9 mouse cellular contexts compared by ENCODE assay signal in genomic region chr19:10947219-10947618, GRCm38 (mm10). TPM values are rescaled to one million over a fixed set of nuclear protein-coding genes. Genes with fewer than 3 reads are reported as not detected.
DNase-seq lines count a peak whose midpoint lies in the region; ATAC-seq and TF ChIP-seq lines count a peak whose summit lies in the region.
"Had no signal": no experiment of that assay in that cellular context is flagged by ENCODE, and none has a peak within 500 bp of the region (broad histone marks: within the 10 kb centered on the region; RNA-seq: fewer than 3 reads in every experiment).

No protein-coding gene starts in this region.

- H3K9me3 ChIP-seq in kidney, embryonic 14.5 days (ENCODE audit: control insufficient read depth, low read length), result no peaks in the 10 kb centered on the region
- H3K9me3 ChIP-seq in embryonic facial prominence, embryonic 10.5 days, result no peaks in the 10 kb centered on the region
- H3K9me3 ChIP-seq in intestine, embryonic 16.5 days (ENCODE audit: control insufficient read depth, low read length), result no peaks in the 10 kb centered on the region
- no peaks in the 10 kb centered on the region for H3K9me3 ChIP-seq in midbrain, postnatal 0 days (ENCODE audit: low read length)

- no peak for ATAC-seq in kidney, embryonic 14.5 days (ENCODE audit: low FRiP score, low TSS enrichment)
- no peak for ATAC-seq in intestine, embryonic 16.5 days
- no peak for ATAC-seq in midbrain, postnatal 0 days (ENCODE audit: low FRiP score)
- ATAC-seq: Patski had no signal

- no peak for TF ChIP-seq CTCF in midbrain, postnatal 0 days (IDR thresholded peaks at IDR 0.05)

- 84% methylated on average over 5 of the region's 5 CpGs for WGBS in kidney, embryonic 14.5 days
- WGBS in embryonic facial prominence, embryonic 10.5 days, result 91% methylated on average over 5 of the region's 5 CpGs
- 82% methylated on average over 5 of the region's 5 CpGs for WGBS in intestine, embryonic 16.5 days
- 92% methylated on average over 5 of the region's 5 CpGs for WGBS in midbrain, postnatal 0 days

- H3K27me3 ChIP-seq in kidney, embryonic 14.5 days (ENCODE audit: control insufficient read depth, insufficient read depth, low read length), result no peaks in the 10 kb centered on the region
- H3K27me3 ChIP-seq in embryonic facial prominence, embryonic 10.5 days (replicated peaks; ENCODE audit: low read depth, poor library complexity, severe bottlenecking), result no peaks in the 10 kb centered on the region
- H3K27me3 ChIP-seq in intestine, embryonic 16.5 days (replicated peaks; ENCODE audit: control insufficient read depth, insufficient read depth, low read length), result no peaks in the 10 kb centered on the region
- H3K27me3 ChIP-seq in midbrain, postnatal 0 days (ENCODE audit: insufficient read depth, low read length), result no peaks in the 10 kb centered on the region
- H3K27me3 ChIP-seq: Patski had no signal

- peaks cover 33% of the 10 kb centered on the region for H3K36me3 ChIP-seq in kidney, embryonic 14.5 days (ENCODE audit: control insufficient read depth, insufficient read depth, low read length)
- peaks cover 52% of the 10 kb centered on the region for H3K36me3 ChIP-seq in embryonic facial prominence, embryonic 10.5 days (replicated peaks)
- H3K36me3 ChIP-seq in intestine, embryonic 16.5 days (ENCODE audit: control insufficient read depth, insufficient read depth, low read length), result peaks cover 8% of the 10 kb centered on the region
- H3K36me3 ChIP-seq in midbrain, postnatal 0 days (ENCODE audit: insufficient read depth, low read length), result peaks cover 25% of the 10 kb centered on the region

- peaks cover 23% of the 10 kb centered on the region for H3K4me1 ChIP-seq in kidney, embryonic 14.5 days (ENCODE audit: control insufficient read depth, insufficient read depth, low read length)
- H3K4me1 ChIP-seq in embryonic facial prominence, embryonic 10.5 days, result peaks cover 42% of the 10 kb centered on the region
- peaks cover 29% of the 10 kb centered on the region for H3K4me1 ChIP-seq in intestine, embryonic 16.5 days (ENCODE audit: control insufficient read depth, insufficient read depth, low read length)
- peaks cover 17% of the 10 kb centered on the region; the same call in 1 of the 2 replicates for H3K4me1 ChIP-seq in midbrain, postnatal 0 days (ENCODE audit: insufficient read depth, low read length)

- DNase-seq in kidney, postnatal 14 days, result no peak
- DNase-seq in embryonic facial prominence, embryonic 10.5 days (ENCODE audit: low spot score), result no peak
- DNase-seq in midbrain, postnatal 0 days (ENCODE audit: low spot score), result no peak
- DNase-seq in cerebellum, adult 9-10 months, result no peak
- DNase-seq in gastrocnemius, postnatal 10 days, result no peak
- DNase-seq in cerebellum, postnatal 4 days (ENCODE audit: low spot score in 2 of 2), result no peak

- peak overlapping the region; percentile 86 for H3K4me3 ChIP-seq in kidney, embryonic 14.5 days (ENCODE audit: low read length)
- H3K4me3 ChIP-seq in embryonic facial prominence, embryonic 10.5 days, result peak overlapping the region; percentile 98
- peak overlapping the region; percentile 58 for H3K4me3 ChIP-seq in intestine, embryonic 16.5 days (ENCODE audit: low read length)
- peak overlapping the region; percentile 78 for H3K4me3 ChIP-seq in midbrain, postnatal 0 days (ENCODE audit: low read depth, low read length)

- peak overlapping the region; percentile 99 for H3K4me2 ChIP-seq in kidney, embryonic 14.5 days (replicated peaks; ENCODE audit: low read depth, low read length)
- peak overlapping the region; percentile 70 for H3K4me2 ChIP-seq in intestine, embryonic 16.5 days (ENCODE audit: low read depth, low read length)
- peak overlapping the region; percentile 100 for H3K4me2 ChIP-seq in midbrain, postnatal 0 days (ENCODE audit: low read depth, low read length, poor library complexity, severe bottlenecking)

- peak overlapping the region; percentile 88 for H3K9ac ChIP-seq in kidney, embryonic 14.5 days (ENCODE audit: low read depth, low read length)
- peak overlapping the region; percentile 73 for H3K9ac ChIP-seq in intestine, embryonic 16.5 days (ENCODE audit: low read depth, low read length)
- H3K9ac ChIP-seq in midbrain, postnatal 0 days (replicated peaks; ENCODE audit: low read length, poor library complexity, severe bottlenecking), result peak overlapping the region; percentile 80

- H3K27ac ChIP-seq in kidney, embryonic 14.5 days (ENCODE audit: low read depth, low read length), result no peak overlapping the region
- no peak overlapping the region for H3K27ac ChIP-seq in embryonic facial prominence, embryonic 10.5 days (replicated peaks)
- H3K27ac ChIP-seq in intestine, embryonic 16.5 days (ENCODE audit: low read length), result no peak overlapping the region
- H3K27ac ChIP-seq in midbrain, postnatal 0 days (ENCODE audit: low read depth, low read length), result no peak overlapping the region

RNA-seq across cellular contexts. Expression of gene Ccdc86, which starts 1.8 kb away (rescaled TPM):
- 26.0 and 32.7 TPM in 2 replicates for polyA plus RNA-seq in kidney, embryonic 14.5 days (2014; fragmentation: Nextera tagmentation; extraction: Ambion mirVana)
- 47.2 and 51.5 TPM in 2 replicates for polyA plus RNA-seq in embryonic facial prominence, embryonic 10.5 days (2016; fragmentation: Nextera tagmentation; extraction: Ambion mirVana)
- polyA plus RNA-seq in intestine, embryonic 16.5 days (2015; fragmentation: Nextera tagmentation; extraction: Ambion mirVana), result 25.6 and 29.4 TPM in 2 replicates
- 6.5 and 6.7 TPM in 2 replicates for total RNA-seq in midbrain, postnatal 0 days (2014; rRNA removed)
- polyA plus RNA-seq in midbrain, postnatal 0 days (2015; fragmentation: Nextera tagmentation; extraction: Ambion mirVana), result 13.1 and 13.5 TPM in 2 replicates
- total RNA-seq in gastrocnemius, postnatal 10 days (2021), result 10 to 100 TPM; 26.9 to 27.3 TPM

RNA-seq across cellular contexts. Expression of gene Ptgdr2, which starts 10.3 kb away (rescaled TPM):
- not detected in 2 replicates for polyA plus RNA-seq in kidney, embryonic 14.5 days (2014; fragmentation: Nextera tagmentation; extraction: Ambion mirVana)
- 0.09 TPM in 1 of 2 replicates, not detected in the other for polyA plus RNA-seq in embryonic facial prominence, embryonic 10.5 days (2016; fragmentation: Nextera tagmentation; extraction: Ambion mirVana)
- polyA plus RNA-seq in intestine, embryonic 16.5 days (2015; fragmentation: Nextera tagmentation; extraction: Ambion mirVana), result 0.05 and 0.11 TPM in 2 replicates
- 1.0 and 1.4 TPM in 2 replicates for total RNA-seq in midbrain, postnatal 0 days (2014; rRNA removed)
- polyA plus RNA-seq in midbrain, postnatal 0 days (2015; fragmentation: Nextera tagmentation; extraction: Ambion mirVana), result 0.09 and 0.16 TPM in 2 replicates
- total RNA-seq in gastrocnemius, postnatal 10 days (2021), result under 1 TPM in 1 of 2 experiments, not detected in 1; 0.14 TPM

RNA-seq across cellular contexts. Expression of gene Zp1, which starts 26.8 kb away (rescaled TPM):
- polyA plus RNA-seq in kidney, embryonic 14.5 days (2014; fragmentation: Nextera tagmentation; extraction: Ambion mirVana), result not detected in 2 replicates
- not detected in 2 replicates for polyA plus RNA-seq in embryonic facial prominence, embryonic 10.5 days (2016; fragmentation: Nextera tagmentation; extraction: Ambion mirVana)
- polyA plus RNA-seq in intestine, embryonic 16.5 days (2015; fragmentation: Nextera tagmentation; extraction: Ambion mirVana), result not detected in 2 replicates
- total RNA-seq in midbrain, postnatal 0 days (2014; rRNA removed), result 0.14 and 0.82 TPM in 2 replicates
- polyA plus RNA-seq in midbrain, postnatal 0 days (2015; fragmentation: Nextera tagmentation; extraction: Ambion mirVana), result 0.98 and 1.4 TPM in 2 replicates
- total RNA-seq in gastrocnemius, postnatal 10 days (2021), result under 1 TPM in 1 of 2 experiments, not detected in 1; 0.23 TPM

RNA-seq across cellular contexts. Expression of gene Ms4a10, which starts 27.3 kb away (rescaled TPM):
- polyA plus RNA-seq in kidney, embryonic 14.5 days (2014; fragmentation: Nextera tagmentation; extraction: Ambion mirVana), result not detected in 2 replicates
- not detected in 2 replicates for polyA plus RNA-seq in embryonic facial prominence, embryonic 10.5 days (2016; fragmentation: Nextera tagmentation; extraction: Ambion mirVana)
- polyA plus RNA-seq in intestine, embryonic 16.5 days (2015; fragmentation: Nextera tagmentation; extraction: Ambion mirVana), result 111 and 159 TPM in 2 replicates
- not detected in 2 replicates for total RNA-seq in midbrain, postnatal 0 days (2014; rRNA removed)
- polyA plus RNA-seq in midbrain, postnatal 0 days (2015; fragmentation: Nextera tagmentation; extraction: Ambion mirVana), result not detected in 2 replicates
- total RNA-seq in gastrocnemius, postnatal 10 days (2021), result not detected
- polyA plus RNA-seq: Patski had no signal

RNA-seq across cellular contexts. Expression of gene Ms4a15, which starts 45.8 kb away (rescaled TPM):
- polyA plus RNA-seq in kidney, embryonic 14.5 days (2014; fragmentation: Nextera tagmentation; extraction: Ambion mirVana), result not detected in 2 replicates
- not detected in 2 replicates for polyA plus RNA-seq in embryonic facial prominence, embryonic 10.5 days (2016; fragmentation: Nextera tagmentation; extraction: Ambion mirVana)
- 0.31 and 0.37 TPM in 2 replicates for polyA plus RNA-seq in intestine, embryonic 16.5 days (2015; fragmentation: Nextera tagmentation; extraction: Ambion mirVana)
- not detected in 2 replicates for total RNA-seq in midbrain, postnatal 0 days (2014; rRNA removed)
- polyA plus RNA-seq in midbrain, postnatal 0 days (2015; fragmentation: Nextera tagmentation; extraction: Ambion mirVana), result 0.09 TPM in 1 of 2 replicates, not detected in the other
- total RNA-seq in gastrocnemius, postnatal 10 days (2021), result not detected
- polyA plus RNA-seq: Patski had no signal
